Mouse (Mus musculus) cerebellum, postnatal 36 days (tissue): ENCODE data around the gene Smim12.

Experiments used
- DNase-seq, 2 experiments: peaks; one replicate each; pipeline ENCODE4 v3.0.0; 2021 to 2022; ENCODE audit warnings: mixed read lengths in 2 of 2

Smim12 gene

DNA sequence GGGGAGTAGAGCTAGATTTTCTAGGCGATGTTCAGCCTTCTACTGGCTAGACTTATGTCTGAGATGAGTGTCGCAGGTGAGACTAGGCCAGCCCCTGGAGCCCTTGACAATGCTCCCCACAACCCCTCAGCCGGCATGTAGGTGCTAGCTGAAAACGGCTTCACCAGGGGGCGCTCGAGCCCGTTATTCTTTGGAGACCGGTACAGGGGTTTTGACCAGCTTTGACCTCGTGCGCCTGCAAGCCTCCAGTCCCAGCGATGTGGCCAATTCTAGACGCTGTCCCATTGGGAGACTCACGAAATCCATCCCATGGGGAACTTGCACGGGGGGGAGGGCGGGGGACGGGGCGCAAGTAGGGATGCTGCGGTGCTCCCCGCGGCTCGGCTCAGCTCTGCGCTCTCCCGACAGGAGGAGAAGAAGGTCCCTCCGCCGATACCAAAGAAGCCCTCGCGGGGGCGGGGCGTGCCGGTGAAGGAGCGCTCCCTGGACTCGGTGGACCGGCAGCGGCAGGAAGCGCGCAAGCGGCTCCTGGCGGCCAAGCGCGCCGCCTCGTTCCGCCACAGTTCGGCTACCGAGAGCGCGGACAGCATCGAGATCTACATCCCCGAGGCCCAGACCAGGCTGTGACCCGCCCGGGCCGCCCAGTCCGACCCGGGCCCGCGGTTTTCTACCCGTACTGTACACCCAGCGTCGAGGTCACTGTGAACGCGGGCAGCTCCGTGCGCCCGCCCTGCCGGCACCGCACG, 7.7 kb upstream of the Smim12 start:
- DNase-seq, result peak; percentile 90

GRCm38 (mm10) chr4:127236631-127237030, 7.0 kb upstream of the Smim12 start:
- no peak for DNase-seq

- no peak for DNase-seq
These were observed 6.3 kb upstream of the Smim12 start for GRCm38 (mm10) chr4:127237271-127237670.

DNA sequence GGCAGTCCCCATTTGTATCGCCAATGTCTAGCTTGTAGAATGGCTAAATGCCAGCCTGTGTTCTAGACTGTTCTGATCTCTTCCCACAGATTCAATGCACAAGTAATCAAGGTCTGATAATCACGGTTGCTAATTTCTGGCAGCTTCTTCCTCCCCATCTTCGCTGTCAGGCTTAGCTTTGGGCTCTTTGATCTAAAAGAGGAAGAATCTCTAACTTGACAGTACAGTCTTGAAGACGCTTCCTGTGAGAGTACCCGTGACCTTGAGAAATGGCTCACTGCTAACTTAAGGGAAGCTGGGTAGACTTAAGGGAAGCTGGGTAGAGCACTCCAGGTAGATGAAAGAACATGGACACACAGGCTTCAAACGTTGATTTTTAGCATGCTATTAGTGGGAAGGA, 888 bp upstream of the Smim12 start:
- no peak for DNase-seq

GRCm38 (mm10) chr4:127243953-127244352, 369 bp downstream of the Smim12 start:
- DNase-seq, result no peak

DNA sequence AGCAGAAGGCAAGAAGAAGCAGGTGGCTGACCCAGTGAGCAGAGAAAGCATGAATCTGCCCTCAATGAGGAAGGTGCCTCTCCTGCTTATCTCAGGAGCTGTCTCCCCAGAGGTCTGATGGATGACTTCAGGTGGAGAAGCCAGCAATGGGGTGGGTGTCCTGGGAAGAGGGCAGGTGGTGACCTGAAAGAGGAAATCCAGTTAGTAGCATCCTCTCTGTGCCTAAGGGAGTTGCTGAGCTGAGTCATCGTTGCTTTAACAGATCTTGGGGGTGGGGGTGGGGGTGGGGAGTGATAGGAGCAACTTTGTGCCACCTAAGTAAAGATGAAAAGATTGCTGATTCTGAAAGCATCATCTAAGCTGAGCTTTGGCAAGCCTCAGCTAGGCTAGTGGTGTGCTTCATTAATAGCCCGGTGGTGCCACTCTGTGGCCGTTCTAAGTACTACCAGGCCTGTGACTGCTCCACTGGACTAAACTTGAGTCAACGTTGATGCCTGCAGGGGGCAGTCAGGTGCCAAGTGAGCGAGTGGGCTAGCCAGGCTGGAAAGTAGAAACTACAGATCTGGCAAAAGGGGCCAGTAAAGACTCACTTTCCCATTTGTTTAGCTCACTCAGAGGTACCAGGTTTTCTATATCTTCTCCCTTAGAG, 6.2 kb downstream of the Smim12 start:
- DNase-seq, result peak; percentile 98 to 100

GRCm38 (mm10) chr4:127251963-127252585, 8.5 kb downstream of the Smim12 start:
- peak; percentile 78 for DNase-seq

DNA sequence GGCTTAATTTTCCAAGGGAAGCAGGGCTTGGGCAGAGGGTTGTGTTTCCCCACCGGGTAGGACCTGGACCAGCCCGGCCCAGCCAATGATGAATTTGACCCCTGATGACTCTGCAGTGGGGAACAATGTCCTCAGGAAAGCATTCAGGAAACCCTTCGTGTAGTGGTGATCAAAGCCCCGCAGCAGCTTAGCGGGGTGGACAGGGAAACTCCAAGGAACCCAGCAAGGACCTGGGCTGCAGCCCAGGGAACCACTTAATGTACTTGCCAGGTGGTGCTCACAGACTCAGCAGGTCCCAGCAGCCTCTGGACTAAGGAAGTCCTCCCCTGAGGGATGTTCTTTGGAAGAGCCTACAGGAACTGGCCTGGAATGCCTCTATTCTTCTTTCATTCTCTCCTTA, 13.2 kb downstream of the Smim12 start:
- DNase-seq, result no peak

DNA sequence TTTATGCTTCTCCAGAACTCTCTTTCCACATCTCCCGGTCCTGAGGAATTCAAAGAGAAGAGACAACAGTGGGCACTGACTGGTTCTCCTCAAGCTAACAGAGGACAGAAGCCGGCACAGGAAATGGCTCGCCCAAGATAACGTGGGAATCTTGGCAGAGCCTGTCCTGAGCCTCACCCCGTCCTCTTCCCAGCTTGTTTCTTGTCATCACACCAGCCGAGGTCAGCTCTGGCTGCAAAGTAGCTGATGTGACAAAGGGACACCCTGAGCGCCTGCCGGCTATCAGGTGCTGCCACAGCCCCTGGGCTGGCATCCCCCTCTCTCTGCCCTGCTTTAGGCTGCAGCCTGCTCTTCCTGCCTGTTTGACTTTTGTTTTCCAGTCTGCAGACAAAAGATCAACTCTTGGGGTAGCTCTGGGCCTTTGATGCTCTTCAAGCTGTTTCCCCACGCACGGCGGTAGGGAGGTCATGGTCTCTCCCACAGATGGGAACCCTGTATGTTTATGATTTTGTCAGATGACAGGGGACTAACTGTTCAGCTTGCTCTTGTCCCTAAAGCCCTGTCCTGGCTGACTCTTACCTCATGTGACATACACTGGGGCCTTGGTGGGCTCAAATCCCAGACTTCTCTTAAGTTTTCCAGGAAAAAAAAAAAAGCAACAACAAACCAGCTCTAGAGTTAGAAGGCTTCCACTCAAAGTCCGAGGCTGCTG, 14.8 kb downstream of the Smim12 start:
- DNase-seq, result no peak

- DNase-seq, result no peak
These were observed 18.0 kb downstream of the Smim12 start for GRCm38 (mm10) chr4:127261601-127262000.

GRCm38 (mm10) chr4:127263438-127264182, 20.0 kb downstream of the Smim12 start:
- no peak for DNase-seq

DNA sequence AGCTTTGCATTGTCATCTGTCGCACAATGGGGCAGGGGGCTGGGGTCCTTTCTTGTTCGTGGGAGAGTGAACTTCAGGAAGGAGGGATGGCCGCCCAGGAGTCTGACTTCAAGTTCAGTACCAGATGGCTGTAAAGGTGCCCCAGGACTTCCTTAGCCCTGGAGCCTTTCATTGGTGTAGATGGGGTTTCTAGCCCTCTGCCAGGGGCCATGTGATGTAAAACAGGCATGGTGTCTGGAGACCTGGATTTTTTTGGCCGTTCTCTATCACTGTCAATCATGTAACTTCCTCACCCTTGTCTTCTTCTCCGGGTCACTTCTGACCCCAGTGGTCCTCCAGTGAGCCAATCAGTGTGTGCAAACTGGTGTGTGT, 20.6 kb downstream of the Smim12 start:
- DNase-seq, result no peak

- DNase-seq, result no peak
These were observed 34.9 kb downstream of the Smim12 start for GRCm38 (mm10) chr4:127278451-127279001.

- no peak for DNase-seq
These were observed 35.7 kb downstream of the Smim12 start for GRCm38 (mm10) chr4:127279241-127279640.

DNA sequence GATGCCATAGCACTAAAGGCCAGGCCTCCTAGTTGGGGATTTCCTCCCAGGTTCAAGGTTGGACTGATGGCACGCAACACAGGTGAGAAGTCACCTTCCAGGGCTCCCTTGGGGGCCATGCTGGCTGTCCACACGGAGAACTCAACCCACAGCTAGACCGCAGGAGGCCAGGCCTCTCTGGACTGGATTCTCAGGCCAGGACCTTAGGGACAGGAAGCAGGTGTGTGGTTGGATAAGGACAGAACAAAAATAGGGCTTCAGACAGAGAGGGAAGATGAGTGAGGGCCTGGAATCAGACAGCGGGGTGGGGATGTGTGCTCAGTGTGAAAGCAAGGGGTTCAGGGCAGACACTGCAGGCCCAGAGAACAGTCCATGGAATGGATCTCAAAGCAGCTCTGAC, 43.3 kb downstream of the Smim12 start:
- no peak for DNase-seq

- no peak for DNase-seq
These were observed 45.5 kb downstream of the Smim12 start for GRCm38 (mm10) chr4:127289039-127289548.

GRCm38 (mm10) chr4:127292631-127293030, 49.0 kb downstream of the Smim12 start:
- no peak for DNase-seq
